Mouse (Mus musculus): Measurements from ENCODE around the gene Rsbn1l. TPM values are rescaled to one million over a fixed set of nuclear protein-coding genes. Genes with fewer than 3 reads are reported as not detected.

Rsbn1l gene
- polyA plus RNA-seq, 1 experiment, result 13.8 TPM

GRCm38 (mm10) chr5:20932585-20932984, 23.6 kb downstream of the Rsbn1l start:
- Histone ChIP-seq H3K27ac (ENCODE audit: control insufficient read depth, insufficient read depth, low read depth, low read length, poor library complexity) (no peak overlapping the region), H3K4me1 (ENCODE audit: control insufficient read depth, insufficient read depth, low read length) (peaks cover 6% of the 10 kb centered on the region), H3K4me3 (replicated peaks; ENCODE audit: control insufficient read depth, low read depth, low read length) (no peak overlapping the region)
- 10% methylated on average over 3 of the region's 3 CpGs for WGBS
- TF ChIP-seq CTCF (IDR thresholded peaks at IDR 0.05; ENCODE audit: control insufficient read depth, insufficient read depth, low read length) (no peak), POLR2A (IDR thresholded peaks at IDR 0.05; ENCODE audit: borderline replicate concordance, control insufficient read depth, low read depth, low read length) (no peak)

GRCm38 (mm10) chr5:20931300-20931699, 24.9 kb downstream of the Rsbn1l start:
- Histone ChIP-seq H3K4me3 (replicated peaks; ENCODE audit: control insufficient read depth, low read depth, low read length) (no peak overlapping the region), H3K27ac (ENCODE audit: control insufficient read depth, insufficient read depth, low read depth, low read length, poor library complexity) (no peak overlapping the region), H3K4me1 (ENCODE audit: control insufficient read depth, insufficient read depth, low read length) (peaks cover 6% of the 10 kb centered on the region)
- 21% methylated on average over 3 of the region's 3 CpGs for WGBS
- TF ChIP-seq POLR2A (IDR thresholded peaks at IDR 0.05; ENCODE audit: borderline replicate concordance, control insufficient read depth, low read depth, low read length) (no peak), CTCF (IDR thresholded peaks at IDR 0.05; ENCODE audit: control insufficient read depth, insufficient read depth, low read length) (no peak)

DNA sequence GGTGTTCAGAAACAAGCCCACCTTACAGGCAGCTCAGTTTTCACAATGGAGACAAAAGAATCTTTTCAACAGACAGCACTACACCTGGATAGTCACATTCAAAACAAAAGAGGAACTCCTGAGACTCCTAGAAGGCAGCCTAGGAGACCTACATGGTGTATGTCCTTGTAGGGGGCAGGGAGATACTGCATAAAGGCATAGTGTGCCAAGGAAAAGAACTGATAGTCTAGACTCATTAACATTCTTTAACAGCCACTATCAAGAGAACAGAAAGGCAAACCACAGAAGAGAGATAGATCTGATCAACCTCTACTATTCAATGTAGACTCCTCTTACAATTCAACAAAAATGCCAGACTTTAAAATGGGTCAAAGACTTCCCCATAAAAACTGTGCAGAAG, 25.8 kb downstream of the Rsbn1l start:
- Histone ChIP-seq H3K27ac (ENCODE audit: control insufficient read depth, insufficient read depth, low read depth, low read length, poor library complexity) (no peak overlapping the region), H3K4me1 (ENCODE audit: control insufficient read depth, insufficient read depth, low read length) (peaks cover 2% of the 10 kb centered on the region), H3K4me3 (replicated peaks; ENCODE audit: control insufficient read depth, low read depth, low read length) (no peak overlapping the region)
- no peak for TF ChIP-seq CTCF (IDR thresholded peaks at IDR 0.05; ENCODE audit: control insufficient read depth, insufficient read depth, low read length)
- TF ChIP-seq POLR2A (IDR thresholded peaks at IDR 0.05; ENCODE audit: borderline replicate concordance, control insufficient read depth, low read depth, low read length), result no peak

GRCm38 (mm10) chr5:20929669-20930151, 26.5 kb downstream of the Rsbn1l start:
- no peak overlapping the region for H3K4me3 ChIP-seq (replicated peaks; ENCODE audit: control insufficient read depth, low read depth, low read length)
- peaks cover 2% of the 10 kb centered on the region for H3K4me1 ChIP-seq (ENCODE audit: control insufficient read depth, insufficient read depth, low read length)
- H3K27ac ChIP-seq (ENCODE audit: control insufficient read depth, insufficient read depth, low read depth, low read length, poor library complexity), result no peak overlapping the region
- whole genome bisulfite sequencing, result 49% methylated on average over 6 of the region's 6 CpGs
- TF ChIP-seq CTCF (IDR thresholded peaks at IDR 0.05; ENCODE audit: control insufficient read depth, insufficient read depth, low read length) (no peak), POLR2A (IDR thresholded peaks at IDR 0.05; ENCODE audit: borderline replicate concordance, control insufficient read depth, low read depth, low read length) (no peak)

DNA sequence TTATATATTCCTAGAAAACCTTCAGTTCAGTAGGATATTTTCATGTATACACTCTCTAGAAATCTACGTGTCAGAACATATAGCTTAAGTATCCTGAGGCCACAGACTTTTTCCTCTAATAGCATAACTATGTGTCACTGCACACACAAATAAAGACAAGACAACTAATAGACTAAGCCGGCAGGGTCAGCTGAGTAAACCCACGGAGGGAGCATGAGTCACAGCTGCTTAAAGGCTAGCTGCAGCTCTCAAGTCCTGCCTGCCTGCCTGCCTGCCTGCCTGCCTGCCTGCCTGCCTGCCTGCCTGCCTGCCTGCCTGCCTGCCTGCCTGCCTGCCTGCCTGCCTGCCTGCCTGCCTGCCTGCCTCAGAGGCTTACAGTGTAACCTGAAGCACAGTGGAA, 30.7 kb downstream of the Rsbn1l start:
- WGBS, result 66% methylated on average over 3 of the region's 3 CpGs
- Histone ChIP-seq H3K4me3 (replicated peaks; ENCODE audit: control insufficient read depth, low read depth, low read length) (no peak overlapping the region), H3K4me1 (ENCODE audit: control insufficient read depth, insufficient read depth, low read length) (no peaks in the 10 kb centered on the region; the same call in 1 of the 2 replicates), H3K27ac (ENCODE audit: control insufficient read depth, insufficient read depth, low read depth, low read length, poor library complexity) (no peak overlapping the region)
- TF ChIP-seq CTCF (IDR thresholded peaks at IDR 0.05; ENCODE audit: control insufficient read depth, insufficient read depth, low read length), result no peak
- TF ChIP-seq POLR2A (IDR thresholded peaks at IDR 0.05; ENCODE audit: borderline replicate concordance, control insufficient read depth, low read depth, low read length), result no peak

DNA sequence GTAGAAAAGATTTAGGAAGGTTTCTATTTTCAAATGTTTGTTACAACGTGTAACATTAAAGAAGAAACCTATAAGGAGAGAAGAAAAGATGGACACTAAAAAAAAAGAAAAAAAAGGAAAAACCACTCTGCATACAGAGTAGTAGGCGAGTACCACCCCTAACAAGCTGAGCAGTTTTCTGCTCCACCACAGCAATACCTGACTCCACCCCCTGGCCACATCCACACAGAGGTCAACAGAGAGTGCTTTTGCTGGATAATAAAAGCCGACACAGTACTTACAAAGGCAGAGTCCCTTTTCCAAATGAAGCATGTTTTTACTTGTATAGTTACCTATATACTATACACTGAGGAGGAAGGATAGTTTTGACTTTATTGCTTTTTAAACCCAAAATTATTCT, 31.6 kb downstream of the Rsbn1l start:
- no peak for TF ChIP-seq POLR2A (IDR thresholded peaks at IDR 0.05; ENCODE audit: borderline replicate concordance, control insufficient read depth, low read depth, low read length)
- TF ChIP-seq CTCF (IDR thresholded peaks at IDR 0.05; ENCODE audit: control insufficient read depth, insufficient read depth, low read length), result no peak
- 44% methylated on average over 3 of the region's 3 CpGs for WGBS
- no peak overlapping the region for H3K27ac ChIP-seq (ENCODE audit: control insufficient read depth, insufficient read depth, low read depth, low read length, poor library complexity)
- no peak overlapping the region for H3K4me3 ChIP-seq (replicated peaks; ENCODE audit: control insufficient read depth, low read depth, low read length)
- no peaks in the 10 kb centered on the region for H3K4me1 ChIP-seq (ENCODE audit: control insufficient read depth, insufficient read depth, low read length)

DNA sequence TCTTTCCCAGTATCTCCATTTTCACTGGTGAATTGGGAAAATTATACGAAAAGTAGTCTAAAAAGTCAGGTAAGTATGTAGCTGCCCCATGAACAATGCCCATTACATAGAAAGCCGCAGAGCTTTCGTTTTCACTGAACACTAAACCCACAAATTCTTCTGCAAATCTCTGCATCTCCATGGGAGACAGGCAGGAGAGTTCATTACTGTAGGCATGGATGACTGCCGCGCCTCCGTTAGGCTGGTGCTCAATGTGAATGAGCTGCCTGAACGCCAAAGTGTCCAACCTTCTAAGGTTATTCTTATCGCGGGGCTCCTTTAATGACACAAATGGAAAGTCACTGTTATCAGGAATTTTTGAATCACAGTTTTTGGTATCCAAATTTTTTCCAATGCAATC, 36.6 kb downstream of the Rsbn1l start:
- no peak overlapping the region for H3K27ac ChIP-seq (ENCODE audit: control insufficient read depth, insufficient read depth, low read depth, low read length, poor library complexity)
- TF ChIP-seq POLR2A (IDR thresholded peaks at IDR 0.05; ENCODE audit: borderline replicate concordance, control insufficient read depth, low read depth, low read length) (no peak), CTCF (IDR thresholded peaks at IDR 0.05; ENCODE audit: control insufficient read depth, insufficient read depth, low read length) (no peak)

GRCm38 (mm10) chr5:20918967-20919366, 37.2 kb downstream of the Rsbn1l start:
- H3K4me3 ChIP-seq (replicated peaks; ENCODE audit: control insufficient read depth, low read depth, low read length), result no peak overlapping the region
- no peaks in the 10 kb centered on the region for H3K4me1 ChIP-seq (ENCODE audit: control insufficient read depth, insufficient read depth, low read length)
- TF ChIP-seq POLR2A (IDR thresholded peaks at IDR 0.05; ENCODE audit: borderline replicate concordance, control insufficient read depth, low read depth, low read length) (no peak), CTCF (IDR thresholded peaks at IDR 0.05; ENCODE audit: control insufficient read depth, insufficient read depth, low read length) (no peak)
- WGBS, result 94% methylated on average over 4 of the region's 4 CpGs
- no peak overlapping the region for H3K27ac ChIP-seq (ENCODE audit: control insufficient read depth, insufficient read depth, low read depth, low read length, poor library complexity)

More for the DNA sequence above, 36.6 kb downstream of the Rsbn1l start:
- WGBS, result 95% methylated on average over 9 of the region's 9 CpGs
- Histone ChIP-seq H3K4me1 (ENCODE audit: control insufficient read depth, insufficient read depth, low read length) (no peaks in the 10 kb centered on the region), H3K4me3 (replicated peaks; ENCODE audit: control insufficient read depth, low read depth, low read length) (no peak overlapping the region)

Data from bone marrow, adult 2 months (tissue).